Comparison of ENCODE assay signal across 8 mouse cellular contexts in genomic region chr14:12529961-12530542, GRCm38 (mm10).
DNase-seq lines count a peak whose midpoint lies in the region; ATAC-seq and TF ChIP-seq lines count a peak whose summit lies in the region.

No protein-coding gene starts in this region.

- peak; percentile 49; the same call in 1 of the 2 replicates for ATAC-seq in embryonic facial prominence, embryonic 11.5 days (replicated peaks; ENCODE audit: insufficient number of reproducible peaks, low FRiP score, low TSS enrichment, low read depth)
- peak; percentile 60 for ATAC-seq in hindbrain, embryonic 12.5 days (ENCODE audit: low FRiP score)
- no peak for ATAC-seq in activated CD4-positive, CD25-positive, alpha-beta regulatory T cell, adult 4 months

- H3K4me1 ChIP-seq in embryonic facial prominence, embryonic 11.5 days (ENCODE audit: control insufficient read depth, insufficient read depth, low read length) = no peaks in the 10 kb centered on the region
- 0 out of 2 replicates have a peak, but pooled peaks cover 3% of the 10 kb centered on the region for H3K4me1 ChIP-seq in hindbrain, embryonic 12.5 days

- H3K27me3 ChIP-seq in embryonic facial prominence, embryonic 11.5 days (ENCODE audit: control insufficient read depth, insufficient read depth, low read length) = peaks cover 2% of the 10 kb centered on the region; the same call in 1 of the 2 replicates
- peaks cover 17% of the 10 kb centered on the region; the same call in 1 of the 2 replicates for H3K27me3 ChIP-seq in hindbrain, embryonic 12.5 days

- H3K27ac ChIP-seq in embryonic facial prominence, embryonic 11.5 days (replicated peaks; ENCODE audit: low read depth, low read length) = no peak overlapping the region
- H3K27ac ChIP-seq in hindbrain, embryonic 12.5 days = no peak overlapping the region
- H3K27ac ChIP-seq in layer of hippocampus, adult 2 months = no peak overlapping the region; the same call in 1 of the 2 replicates

- H3K4me2 ChIP-seq in embryonic facial prominence, embryonic 11.5 days (ENCODE audit: low read depth, low read length) = no peak overlapping the region
- peak overlapping the region; percentile 34 for H3K4me2 ChIP-seq in hindbrain, embryonic 12.5 days (replicated peaks)

- TF ChIP-seq CTCF in layer of hippocampus, adult 2 months (conservative IDR thresholded peaks at IDR 0.05) = peak; percentile 86

- no peak overlapping the region for H3K4me3 ChIP-seq in embryonic facial prominence, embryonic 11.5 days (ENCODE audit: low read depth, low read length)
- H3K4me3 ChIP-seq in hindbrain, embryonic 12.5 days = no peak overlapping the region
- peak overlapping the region; percentile 25; the same call in 1 of the 2 replicates for H3K4me3 ChIP-seq in layer of hippocampus, adult 2 months

- no peaks in the 10 kb centered on the region for H3K36me3 ChIP-seq in embryonic facial prominence, embryonic 11.5 days (replicated peaks; ENCODE audit: control insufficient read depth, insufficient read depth, low read depth, low read length)
- H3K36me3 ChIP-seq in hindbrain, embryonic 12.5 days = no peaks in the 10 kb centered on the region

- H3K9ac ChIP-seq in embryonic facial prominence, embryonic 11.5 days (replicated peaks; ENCODE audit: low read length) = no peak overlapping the region
- H3K9ac ChIP-seq in hindbrain, embryonic 12.5 days = 0 out of 2 replicates have a peak overlapping the region, but pooled peaks have one; percentile 5

- H3K9me3 ChIP-seq in embryonic facial prominence, embryonic 11.5 days (replicated peaks; ENCODE audit: control insufficient read depth, low read length) = no peaks in the 10 kb centered on the region
- no peaks in the 10 kb centered on the region for H3K9me3 ChIP-seq in hindbrain, embryonic 12.5 days (replicated peaks)

- 12% methylated on average over 11 of the region's 11 CpGs for WGBS in embryonic facial prominence, embryonic 11.5 days
- 13% methylated on average over 11 of the region's 11 CpGs for WGBS in hindbrain, embryonic 12.5 days

- DNase-seq in ES-CJ7 (ENCODE audit: low read depth, low spot score) = peak; percentile 83
- peak; percentile 66 for DNase-seq in adrenal gland, postnatal 10 days
- peak; percentile 89 for DNase-seq in embryonic facial prominence, embryonic 11.5 days (ENCODE audit: low spot score)
- DNase-seq in layer of hippocampus, adult 2 months (ENCODE audit: low spot score in 2 of 2) = peak; percentile 38 to 58
- DNase-seq in lung, postnatal 10 days = peak; percentile 69
- peak; percentile 14 to 20 for DNase-seq in right cerebral cortex, postnatal 36 days (ENCODE audit: low spot score in 2 of 2)

Comparison
In these comparisons a context has a peak if more than half of its experiments do, and no peak if none do; other contexts are left out.
1. DNase-seq: peak in every context shown above with its lines; median percentile 89 in embryonic facial prominence, embryonic 11.5 days; 83 in ES-CJ7; 69 in lung, postnatal 10 days; 66 in adrenal gland, postnatal 10 days; 48 in layer of hippocampus, adult 2 months; 17 in right cerebral cortex, postnatal 36 days.